Comparison of ENCODE assay signal across 7 mouse cellular contexts in genomic region chr16:38729610-38730288, GRCm38 (mm10). TPM values are rescaled to one million over a fixed set of nuclear protein-coding genes. Genes with fewer than 3 reads are reported as not detected.
A peak's percentile ranks its signal among the peaks of the same experiment; 100 is the strongest.
DNase-seq lines count a peak whose midpoint lies in the region; ATAC-seq and TF ChIP-seq lines count a peak whose summit lies in the region.

No protein-coding gene starts in this region.

- no peaks in the 10 kb centered on the region for H3K36me3 ChIP-seq in embryonic facial prominence, embryonic 14.5 days (ENCODE audit: control insufficient read depth, insufficient read depth, low read length)
- no peaks in the 10 kb centered on the region for H3K36me3 ChIP-seq in intestine, postnatal 0 days (ENCODE audit: control insufficient read depth, insufficient read depth)
- no peaks in the 10 kb centered on the region for H3K36me3 ChIP-seq in neural tube, embryonic 15.5 days

- no peaks in the 10 kb centered on the region for H3K9me3 ChIP-seq in embryonic facial prominence, embryonic 14.5 days (ENCODE audit: control insufficient read depth, low read length)
- H3K9me3 ChIP-seq in intestine, postnatal 0 days (ENCODE audit: control insufficient read depth) = no peaks in the 10 kb centered on the region
- no peaks in the 10 kb centered on the region for H3K9me3 ChIP-seq in neural tube, embryonic 15.5 days (replicated peaks)

- 44% methylated on average over 15 of the region's 15 CpGs for WGBS in embryonic facial prominence, embryonic 14.5 days
- 37% methylated on average over 15 of the region's 15 CpGs for WGBS in intestine, postnatal 0 days
- 56% methylated on average over 15 of the region's 15 CpGs for WGBS in neural tube, embryonic 15.5 days

- H3K9ac ChIP-seq in embryonic facial prominence, embryonic 14.5 days (ENCODE audit: low read depth, low read length) = 0 out of 2 replicates have a peak overlapping the region, but pooled peaks have one; percentile 30
- H3K9ac ChIP-seq in intestine, postnatal 0 days (ENCODE audit: low read depth, low read length) = no peak overlapping the region
- H3K9ac ChIP-seq in neural tube, embryonic 15.5 days (replicated peaks) = peak overlapping the region; percentile 10; the same call in 1 of the 2 replicates

- ATAC-seq in embryonic facial prominence, embryonic 14.5 days (ENCODE audit: low read depth) = peak; percentile 68; the same call in 1 of the 2 replicates
- no peak for ATAC-seq in intestine, postnatal 0 days
- ATAC-seq in neural tube, embryonic 15.5 days (ENCODE audit: low FRiP score) = peak; percentile 66

- H3K27me3 ChIP-seq in embryonic facial prominence, embryonic 14.5 days (replicated peaks; ENCODE audit: control insufficient read depth, insufficient read depth, low read length) = no peaks in the 10 kb centered on the region
- H3K27me3 ChIP-seq in intestine, postnatal 0 days (replicated peaks; ENCODE audit: control insufficient read depth, insufficient read depth, low read length) = no peaks in the 10 kb centered on the region
- no peaks in the 10 kb centered on the region for H3K27me3 ChIP-seq in neural tube, embryonic 15.5 days (replicated peaks)

- TF ChIP-seq CTCF in intestine, postnatal 0 days (IDR thresholded peaks at IDR 0.05; ENCODE audit: low read depth) = peak; percentile 84

- peak overlapping the region; percentile 28 for H3K27ac ChIP-seq in embryonic facial prominence, embryonic 14.5 days (replicated peaks; ENCODE audit: low read depth, low read length)
- no peak overlapping the region for H3K27ac ChIP-seq in intestine, postnatal 0 days (ENCODE audit: low read depth, low read length)
- H3K27ac ChIP-seq in neural tube, embryonic 15.5 days (replicated peaks) = no peak overlapping the region

- peak overlapping the region; percentile 42 for H3K4me2 ChIP-seq in embryonic facial prominence, embryonic 14.5 days (ENCODE audit: low read depth, low read length)
- peak overlapping the region; percentile 48 for H3K4me2 ChIP-seq in intestine, postnatal 0 days (replicated peaks; ENCODE audit: low read depth)
- peak overlapping the region; percentile 41 for H3K4me2 ChIP-seq in neural tube, embryonic 15.5 days

- H3K4me1 ChIP-seq in embryonic facial prominence, embryonic 14.5 days (ENCODE audit: control insufficient read depth, insufficient read depth, low read length) = peaks cover 5% of the 10 kb centered on the region; the same call in 1 of the 2 replicates
- H3K4me1 ChIP-seq in intestine, postnatal 0 days (replicated peaks; ENCODE audit: control insufficient read depth, insufficient read depth, low read length) = no peaks in the 10 kb centered on the region
- H3K4me1 ChIP-seq in neural tube, embryonic 15.5 days = 0 out of 2 replicates have a peak, but pooled peaks cover 4% of the 10 kb centered on the region

- intact Hi-C loops in left cerebral cortex, postnatal 14 days (cut with DNase I) = loop anchor here (10.0 kb wide), 1 partner anchor 95 kb away; no protein-coding TSS in a partner anchor
- intact Hi-C loops in left cerebral cortex, postnatal 4 days (cut with DNase I) = loop anchor here (10.0 kb wide), 3 partner anchors 75 to 195 kb away; partner anchors contain the start of gene Upk1b

- DNase-seq in left cerebral cortex, postnatal 14 days (ENCODE audit: low spot score in 2 of 2) = peak; percentile 50 to 90
- DNase-seq in left cerebral cortex, postnatal 4 days = no peak
- peak; percentile 80 for DNase-seq in NIH3T3 (ENCODE audit: low read depth)
- DNase-seq in embryonic facial prominence, embryonic 14.5 days (ENCODE audit: low spot score) = peak; percentile 88
- no peak for DNase-seq in testis, postnatal 14 days (ENCODE audit: low spot score)

- H3K4me3 ChIP-seq in embryonic facial prominence, embryonic 14.5 days (ENCODE audit: low read depth, low read length) = peak overlapping the region; percentile 14; the same call in 1 of the 2 replicates
- H3K4me3 ChIP-seq in intestine, postnatal 0 days (ENCODE audit: low read depth, low read length) = 0 out of 2 replicates have a peak overlapping the region, but pooled peaks have one; percentile 4
- H3K4me3 ChIP-seq in neural tube, embryonic 15.5 days (replicated peaks) = no peak overlapping the region; the same call in 1 of the 2 replicates

RNA-seq across cellular contexts. Expression of gene B4galt4, which starts 12.3 kb away (rescaled TPM):
- 10 to 100 TPM; 20.6 to 23.5 TPM for total RNA-seq in left cerebral cortex, postnatal 14 days (2021)
- total RNA-seq in left cerebral cortex, postnatal 4 days (2021) = 10 to 100 TPM; 23.6 to 25.7 TPM
- 30.2 and 31.9 TPM in 2 replicates for polyA plus RNA-seq in embryonic facial prominence, embryonic 14.5 days (2014; fragmentation: Nextera tagmentation; extraction: Ambion mirVana)
- 21.2 and 23.5 TPM in 2 replicates for polyA plus RNA-seq in intestine, postnatal 0 days (2015; fragmentation: Nextera tagmentation; extraction: Ambion mirVana)
- polyA plus RNA-seq in neural tube, embryonic 15.5 days (2015; fragmentation: Nextera tagmentation; extraction: Ambion mirVana) = 32.4 and 36.3 TPM in 2 replicates

RNA-seq across cellular contexts. Expression of gene Arhgap31, which starts 16.7 kb away (rescaled TPM):
- total RNA-seq in left cerebral cortex, postnatal 14 days (2021) = 10 to 100 TPM; 19.9 to 20.6 TPM
- total RNA-seq in left cerebral cortex, postnatal 4 days (2021) = 10 to 100 TPM; 18.0 to 18.7 TPM
- 17.3 and 17.6 TPM in 2 replicates for polyA plus RNA-seq in embryonic facial prominence, embryonic 14.5 days (2014; fragmentation: Nextera tagmentation; extraction: Ambion mirVana)
- polyA plus RNA-seq in intestine, postnatal 0 days (2015; fragmentation: Nextera tagmentation; extraction: Ambion mirVana) = 2.8 and 3.1 TPM in 2 replicates
- polyA plus RNA-seq in neural tube, embryonic 15.5 days (2015; fragmentation: Nextera tagmentation; extraction: Ambion mirVana) = 5.9 and 6.0 TPM in 2 replicates

Comparison
In these comparisons a context has a peak if more than half of its experiments do, and no peak if none do; other contexts are left out.
1. DNase-seq: peak in left cerebral cortex, postnatal 14 days (2 of 2), NIH3T3 (single experiment) and embryonic facial prominence, embryonic 14.5 days (single experiment); none in left cerebral cortex, postnatal 4 days (single experiment) and testis, postnatal 14 days (single experiment).
2. Peak in every context shown above with its lines, with median percentiles within 50 percentile points of each other: H3K4me2 ChIP-seq.